Mouse (Mus musculus) MEL (cell line): ENCODE measurements around the gene Gclc.

Experiments used
- CTCF ChIP-seq, 3 experiments: IDR thresholded peaks in 2 of 3; conservative IDR thresholded peaks in 1 of 3; 2 replicates each; pipeline ENCODE4 v1.5.1; 2011 to 2012; ENCODE audit warnings: low read length in 3 of 3, low read depth in 2 of 3, mild to moderate bottlenecking in 2 of 3, improper control_type of control experiment in 1 of 3, inconsistent platforms in 1 of 3, mixed read lengths in 1 of 3, moderate library complexity in 1 of 3; ENCODE audit not compliant: control insufficient read depth in 1 of 3, insufficient read depth in 1 of 3, poor library complexity in 1 of 3, severe bottlenecking in 1 of 3
- EP300 ChIP-seq, 2 experiments: IDR thresholded peaks; 2 replicates each; pipeline ENCODE4 v1.6.1; 2011; ENCODE audit warnings: improper control_type of control experiment in 2 of 2, low read length in 2 of 2, low read depth in 1 of 2, mild to moderate bottlenecking in 1 of 2
- GATA1 ChIP-seq: IDR thresholded peaks from 2 replicates; pipeline ENCODE4 v1.6.1; 2011; ENCODE audit warnings: low read depth, low read length, improper control_type of control experiment
- JUND ChIP-seq: IDR thresholded peaks from 2 replicates; pipeline ENCODE4 v1.6.1; 2011; ENCODE audit warnings: low read depth, mild to moderate bottlenecking, improper control_type of control experiment, low read length
- MYC ChIP-seq: IDR thresholded peaks from 2 replicates; pipeline ENCODE4 v1.6.1; 2011; ENCODE audit warnings: low read depth, mild to moderate bottlenecking, low read length, improper control_type of control experiment, moderate library complexity
- NELFE ChIP-seq: IDR thresholded peaks from 2 replicates; pipeline ENCODE4 v1.6.1; 2011; ENCODE audit warnings: low read depth, low read length, improper control_type of control experiment
- POLR2AphosphoS5 ChIP-seq: IDR thresholded peaks from 2 replicates; pipeline ENCODE4 v1.6.1; 2012; ENCODE audit warnings: low read depth, borderline replicate concordance, mild to moderate bottlenecking, inconsistent platforms, low read length, moderate library complexity, mixed read lengths
- SIN3A ChIP-seq: IDR thresholded peaks from 2 replicates; pipeline ENCODE4 v1.6.1; 2012; ENCODE audit warnings: low read length, improper control_type of control experiment, inconsistent platforms
- USF2 ChIP-seq, 2 experiments: IDR thresholded peaks; 2 replicates each; pipeline ENCODE4 v1.6.1; 2011 to 2012; ENCODE audit warnings: improper control_type of control experiment in 2 of 2, low read length in 2 of 2, borderline replicate concordance in 1 of 2, inconsistent platforms in 1 of 2, low read depth in 1 of 2, mild to moderate bottlenecking in 1 of 2; ENCODE audit not compliant: insufficient read depth in 1 of 2
- ZC3H11A ChIP-seq: IDR thresholded peaks from 2 replicates; pipeline ENCODE4 v1.6.1; 2012; ENCODE audit warnings: low read depth, mild to moderate bottlenecking, inconsistent platforms, low read length, improper control_type of control experiment
- ZKSCAN1 ChIP-seq: IDR thresholded peaks from 2 replicates; pipeline ENCODE4 v1.6.1; 2012; ENCODE audit warnings: low read depth, mild to moderate bottlenecking, inconsistent platforms, low read length, improper control_type of control experiment, moderate library complexity

GRCm38 (mm10) chr9:77820836-77821235, 66.5 kb downstream of the Gclc start:
- TF ChIP-seq GATA1, result no peak
- TF ChIP-seq NELFE, result no peak
- TF ChIP-seq CTCF (IDR thresholded peaks at IDR 0.05 in 2 of 3, conservative IDR thresholded peaks at IDR 0.05 in 1 of 3; ENCODE audit: control insufficient read depth in 1 of 3, insufficient read depth in 1 of 3, low read depth in 2 of 3, low read length in 3 of 3, poor library complexity in 1 of 3, severe bottlenecking in 1 of 3), result no peak
- no peak for TF ChIP-seq MYC
- no peak for TF ChIP-seq EP300 (IDR thresholded peaks at IDR 0.05; ENCODE audit: low read depth in 1 of 2, low read length in 2 of 2)
- no peak for TF ChIP-seq ZKSCAN1
- no peak for TF ChIP-seq ZC3H11A
- TF ChIP-seq USF2 (IDR thresholded peaks at IDR 0.05; ENCODE audit: borderline replicate concordance in 1 of 2, insufficient read depth in 1 of 2, low read depth in 1 of 2, low read length in 2 of 2), result no peak
- no peak for TF ChIP-seq JUND
- TF ChIP-seq SIN3A, result no peak
- no peak for TF ChIP-seq POLR2AphosphoS5
